Mouse (Mus musculus) mouse trophoblast stem cell (cell line): Measurements from ENCODE around the gene Mid1.
"Not testable (repeated sequence)": the region's sequence is repeated elsewhere in the genome, so short reads cannot be mapped to it uniquely, and the experiment has no call there.

Experiments
- in situ Hi-C, 2 experiments: fragments of 300-500 bp; cut with MseI, MboI; formaldehyde crosslinking; loops; 2 replicates in 1 of 2; 3 replicates in 1 of 2; pipeline ENCODE4 v1.15.1; 2025

The Mid1 gene

GRCm38 (mm10) chrX:170015883-170016282 lies 330.9 kb downstream of the Mid1 start:
- in situ Hi-C loops, result not testable (repeated sequence)

GRCm38 (mm10) chrX:170017333-170018245 lies 332.6 kb downstream of the Mid1 start:
- in situ Hi-C loops, result not testable (repeated sequence)

GRCm38 (mm10) chrX:170018571-170019218 lies 333.7 kb downstream of the Mid1 start:
- in situ Hi-C loops, result not testable (repeated sequence)

GRCm38 (mm10) chrX:170019219-170019953 lies 334.4 kb downstream of the Mid1 start:
- in situ Hi-C loops, result not testable (repeated sequence)

- in situ Hi-C loops, result not testable (repeated sequence)
These were observed 335.1 kb downstream of the Mid1 start for GRCm38 (mm10) chrX:170019954-170020689.

GRCm38 (mm10) chrX:170020690-170021050 lies 335.7 kb downstream of the Mid1 start:
- in situ Hi-C loops, result not testable (repeated sequence)

- in situ Hi-C loops, result not testable (repeated sequence)
These were observed 336.2 kb downstream of the Mid1 start for GRCm38 (mm10) chrX:170021205-170021604.

- in situ Hi-C loops, result not testable (repeated sequence)
These were observed 336.9 kb downstream of the Mid1 start for GRCm38 (mm10) chrX:170021750-170022461.
